Mouse (Mus musculus) T-helper 2 cell (primary cell): ENCODE measurements at regions not wholly inside any gene's neighbourhood (a gene's known extent, or its start where the extent isn't known, plus 50 kb on each side); places are given as distances from the start of the nearest gene placed in this dataset.

Experiments
- in situ Hi-C: fragments of 300-600 bp; cut with MboI, MseI; formaldehyde crosslinking; loops from one replicate; pipeline ENCODE4 v1.15.1; 2025; ENCODE audit warnings: high pct_unique_total_duplicates

DNA sequence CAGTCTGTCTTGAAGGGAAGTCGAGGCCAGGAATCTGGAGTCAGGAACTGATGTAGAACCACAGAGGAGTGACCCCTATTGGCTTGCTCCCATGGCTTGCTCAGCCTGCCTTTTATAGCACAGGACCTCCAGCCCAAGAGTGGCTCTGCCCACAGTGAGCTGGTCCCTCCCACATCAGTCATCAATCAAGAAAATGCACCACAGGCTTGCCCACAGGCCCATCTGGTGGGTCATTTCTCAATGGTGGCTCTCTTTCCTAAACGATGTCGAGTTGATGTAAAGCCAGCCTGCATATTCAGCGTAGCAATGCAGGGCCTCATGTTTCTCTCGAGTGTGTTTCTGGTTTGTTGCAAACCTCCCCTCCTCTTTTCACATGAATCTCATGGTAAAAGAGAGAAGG lies 168.3 kb upstream of the Ubr2 start:
- in situ Hi-C loops: no loop called here

DNA sequence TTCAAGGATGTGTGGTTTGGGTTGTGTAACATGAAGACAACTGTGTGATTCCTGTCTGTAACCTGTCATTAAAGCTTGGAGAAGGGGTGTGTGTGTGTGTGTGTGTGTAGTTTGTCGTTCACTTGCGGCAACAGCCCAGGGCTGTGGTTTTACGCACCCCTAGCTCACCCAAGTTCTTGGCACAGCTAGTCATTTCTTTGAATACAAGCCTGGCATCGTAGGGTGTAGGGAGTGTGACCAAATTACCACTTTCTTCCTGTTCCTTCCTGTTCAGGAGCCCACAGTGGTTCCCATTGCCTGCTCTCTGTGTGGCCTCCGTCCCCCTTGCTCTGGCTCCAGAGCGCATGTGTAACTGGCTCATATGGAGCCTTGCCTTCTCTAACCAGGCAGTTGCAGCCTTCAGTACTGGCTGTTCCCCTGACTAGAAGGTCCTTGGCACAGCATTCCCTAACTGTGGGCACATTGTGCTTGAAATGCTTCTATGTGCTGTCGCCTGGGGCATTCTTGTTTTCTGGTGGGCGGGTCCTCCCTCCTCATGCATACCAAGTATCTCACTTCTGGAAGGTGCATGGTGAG lies 167.4 kb upstream of the Ubr2 start:
- in situ Hi-C loops: no loop called here

DNA sequence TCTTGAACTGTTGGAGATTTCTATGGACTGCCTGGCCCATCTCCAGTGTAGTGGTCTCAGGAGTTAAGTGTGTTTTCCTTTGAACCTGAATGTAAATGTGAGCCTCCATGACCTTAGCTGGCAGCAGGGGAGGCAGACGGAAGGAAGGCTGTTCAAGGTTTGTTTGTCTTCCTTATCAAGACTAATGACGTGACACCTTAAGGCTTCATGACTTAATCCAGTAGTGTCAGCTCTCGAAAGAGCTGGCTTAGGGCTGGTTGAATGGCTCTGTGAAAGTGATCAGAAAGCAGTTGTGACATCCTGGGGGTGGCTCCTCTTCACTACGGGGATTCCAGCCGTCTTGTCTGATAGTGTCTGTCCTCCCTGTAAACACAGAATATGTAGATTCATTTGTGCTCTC lies 166.0 kb upstream of the Ubr2 start:
- in situ Hi-C loops: no loop called here

DNA sequence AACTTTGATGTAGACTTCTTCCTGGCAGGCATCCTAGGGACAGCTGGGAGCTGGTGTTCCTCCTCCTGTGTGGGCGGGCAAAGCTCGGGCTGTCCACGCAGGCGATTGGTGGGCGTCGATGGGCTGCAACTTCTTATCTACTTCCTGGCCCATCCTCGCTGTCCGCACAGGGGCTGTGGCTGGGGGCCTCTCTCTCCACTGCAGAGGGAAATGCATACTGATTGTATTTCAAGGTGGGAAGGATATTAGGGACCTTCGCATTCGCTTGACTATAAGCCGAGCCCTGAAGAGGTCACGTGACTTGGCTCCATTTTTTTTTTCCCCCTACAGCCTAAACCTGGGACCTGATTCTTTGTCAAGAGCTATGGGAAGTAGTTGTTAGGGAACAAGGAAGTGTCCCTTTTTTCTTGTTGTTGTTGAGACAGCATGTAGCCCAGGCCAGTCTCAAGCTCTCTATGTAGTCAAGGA lies 164.4 kb upstream of the Ubr2 start:
- in situ Hi-C loops: no loop called here

DNA sequence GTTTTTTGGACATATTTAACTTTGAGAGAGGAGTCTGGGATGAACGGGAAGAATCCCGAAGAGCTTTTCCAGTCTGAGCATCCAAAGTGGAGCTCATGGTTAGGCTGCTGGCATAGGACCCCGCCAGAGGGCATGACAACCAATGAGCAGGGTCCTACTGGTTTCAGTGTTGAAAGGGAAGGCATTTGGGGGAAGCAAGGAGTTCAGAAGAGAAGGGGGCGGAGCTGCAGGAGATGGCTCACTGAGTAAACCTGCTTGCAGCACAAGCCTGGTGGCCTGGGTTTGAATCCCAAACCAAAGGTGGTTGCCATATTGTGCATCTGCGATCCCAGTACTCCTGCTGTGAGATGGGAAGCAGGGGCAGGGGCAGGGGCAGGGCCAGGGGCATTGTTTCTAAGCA lies 161.4 kb upstream of the Ubr2 start:
- in situ Hi-C loops: no loop called here

DNA sequence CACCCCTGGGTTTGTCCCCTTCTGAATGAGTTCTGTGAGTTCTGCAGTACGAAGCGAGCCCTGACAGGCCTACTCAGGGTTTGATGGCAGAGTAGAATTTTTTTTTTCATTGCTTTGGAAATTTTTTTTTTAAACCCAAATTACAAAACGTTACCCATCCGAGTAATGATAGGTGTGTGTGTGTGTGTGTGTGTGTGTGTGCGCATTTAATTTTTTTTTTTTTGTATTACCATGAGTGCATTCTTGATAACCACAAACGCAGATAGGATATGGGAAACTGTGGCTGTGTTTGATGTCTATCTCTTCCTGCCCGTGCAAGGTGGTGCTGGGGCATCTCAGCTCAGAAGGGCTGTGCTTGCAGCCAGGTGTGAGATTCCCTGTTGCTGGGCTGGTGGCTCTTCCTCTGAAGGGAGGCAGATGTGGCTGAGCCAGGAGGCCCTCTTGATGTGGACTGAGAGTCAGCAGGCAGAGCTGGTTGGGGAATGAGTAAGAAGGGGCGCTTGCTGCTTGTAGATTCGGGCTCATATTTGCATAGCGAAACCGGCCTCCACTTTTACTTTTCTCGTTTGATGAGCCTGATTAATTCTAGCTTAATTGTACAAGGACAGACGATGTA lies 160.7 kb upstream of the Ubr2 start:
- in situ Hi-C loops: no loop called here

DNA sequence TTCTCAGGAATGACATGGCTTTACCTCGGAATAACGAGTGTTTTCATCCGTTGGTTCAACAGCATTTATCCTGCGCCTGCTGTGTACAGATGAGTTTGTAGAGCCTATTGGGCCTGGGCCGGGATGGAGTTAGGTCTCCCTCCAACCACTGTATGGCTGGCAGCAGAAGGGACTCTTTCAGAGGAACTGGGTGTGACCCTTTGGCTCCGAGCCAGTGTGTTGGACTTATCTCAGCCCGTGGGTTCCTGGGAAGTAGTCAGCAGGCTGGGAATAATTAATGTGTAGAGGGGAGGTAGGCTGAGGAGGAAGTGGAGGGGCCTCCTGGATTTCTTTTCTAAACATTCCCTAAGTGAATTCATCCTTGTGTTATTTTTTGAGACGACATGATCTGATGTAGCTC lies 157.7 kb upstream of the Ubr2 start:
- in situ Hi-C loops: loop anchor here (5.0 kb wide), 1 partner anchor 59 kb away; no protein-coding TSS in a partner anchor

DNA sequence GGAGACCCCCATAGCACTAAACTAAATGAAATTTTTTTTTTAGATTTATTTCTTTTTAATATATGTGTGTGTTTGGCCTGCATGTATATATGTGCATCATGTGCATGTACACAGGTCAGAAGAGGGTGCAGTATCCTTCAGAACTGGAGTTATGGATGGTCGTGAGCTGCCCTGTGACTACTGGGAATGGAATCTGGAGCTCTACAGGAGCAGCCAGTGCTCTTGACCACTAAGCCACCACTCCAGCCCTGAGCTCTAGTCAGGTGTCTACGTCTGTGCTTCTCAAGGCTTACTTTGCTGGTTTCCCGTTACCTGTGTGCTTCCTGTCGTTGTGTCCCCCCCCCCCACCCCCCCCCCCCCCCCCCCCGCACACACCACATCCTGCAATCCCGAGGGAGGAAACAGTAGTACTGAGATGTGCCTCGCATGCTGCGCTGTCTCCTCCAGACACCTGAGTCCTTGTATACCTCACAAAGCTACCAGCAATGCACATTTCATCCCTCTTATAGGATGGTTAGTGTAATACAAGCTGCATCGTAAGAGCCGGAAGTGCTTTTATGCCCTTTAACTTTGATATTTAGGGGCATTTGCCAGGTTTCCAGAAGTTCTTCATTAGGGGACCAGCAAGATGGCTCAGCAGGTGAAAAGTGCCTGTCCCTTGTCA lies 153.5 kb upstream of the Ubr2 start:
- in situ Hi-C loops: no loop called here

DNA sequence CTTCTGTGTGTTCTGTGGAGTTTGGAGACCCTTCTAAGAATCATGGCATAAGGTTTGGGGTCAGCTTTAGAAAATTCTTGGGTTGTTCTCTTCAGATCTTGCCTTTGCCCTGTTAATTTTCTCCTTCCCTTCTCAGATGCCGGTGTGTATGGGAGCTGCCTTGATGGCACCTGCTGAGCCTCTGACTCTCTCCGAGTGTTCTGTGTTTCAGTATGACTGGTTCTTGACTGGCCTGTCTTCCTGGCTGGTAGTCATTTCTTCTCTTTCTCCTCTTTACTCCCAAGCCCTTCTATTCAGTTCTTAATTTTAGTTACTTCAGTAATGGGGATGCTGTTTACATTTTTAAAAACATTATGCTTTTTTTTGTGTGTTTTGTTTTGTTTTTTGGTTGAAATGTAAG lies 152.1 kb upstream of the Ubr2 start:
- in situ Hi-C loops: no loop called here

DNA sequence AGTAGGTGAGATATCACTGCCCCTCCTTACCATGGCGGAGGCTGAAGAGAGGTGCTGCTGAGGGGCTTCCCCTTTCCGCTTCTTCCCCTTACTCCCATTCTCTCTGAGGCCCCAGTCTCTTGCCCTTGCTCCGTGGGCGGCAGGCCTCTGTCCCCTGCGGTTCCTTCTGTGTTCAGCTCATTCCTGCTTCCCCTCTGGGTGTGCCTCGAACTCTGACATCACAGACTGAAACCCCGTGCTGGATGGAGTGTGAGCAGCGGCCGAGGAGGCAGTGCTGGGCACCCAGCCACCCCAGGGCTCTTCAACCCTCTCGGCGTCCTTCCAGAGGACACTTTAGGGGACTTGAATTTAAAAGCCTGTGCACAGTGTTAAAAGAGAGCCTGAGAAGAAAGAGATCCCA lies 145.9 kb upstream of the Ubr2 start:
- in situ Hi-C loops: no loop called here

DNA sequence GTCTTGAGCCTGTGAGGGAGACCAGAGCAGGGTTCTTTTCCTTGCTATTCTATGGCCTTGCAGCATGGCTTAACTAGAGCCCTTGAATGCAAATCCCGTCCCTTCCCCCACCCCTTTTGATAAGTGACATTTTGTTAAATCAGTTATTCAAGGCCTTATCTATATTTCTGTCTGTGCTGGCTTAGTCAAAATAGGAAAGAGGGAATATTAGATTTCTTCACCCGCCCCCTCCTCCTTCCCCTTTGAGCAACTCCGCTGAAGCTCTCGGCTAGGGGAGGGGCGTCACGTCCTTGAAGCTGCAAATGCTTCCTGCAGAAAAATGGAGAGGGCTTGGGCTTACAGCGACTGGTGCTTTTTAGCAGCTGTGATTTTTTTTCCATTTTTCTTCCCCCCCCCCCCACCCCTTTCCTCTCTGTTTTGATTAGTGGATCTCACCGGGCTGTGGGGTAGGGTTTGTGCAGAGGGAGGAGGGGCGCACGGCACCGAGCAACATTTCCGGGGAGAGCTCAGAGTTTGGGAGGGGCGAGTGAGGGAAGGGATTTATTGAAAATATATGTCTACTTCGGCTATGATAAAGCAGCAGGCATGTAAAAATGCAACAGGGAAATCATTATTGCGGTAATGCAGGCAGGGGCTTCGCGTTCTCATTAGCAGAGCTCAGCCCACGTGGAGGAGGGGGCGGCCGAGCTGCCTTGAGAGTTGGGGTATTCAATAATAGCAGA lies 141.4 kb upstream of the Ubr2 start:
- in situ Hi-C loops: no loop called here

DNA sequence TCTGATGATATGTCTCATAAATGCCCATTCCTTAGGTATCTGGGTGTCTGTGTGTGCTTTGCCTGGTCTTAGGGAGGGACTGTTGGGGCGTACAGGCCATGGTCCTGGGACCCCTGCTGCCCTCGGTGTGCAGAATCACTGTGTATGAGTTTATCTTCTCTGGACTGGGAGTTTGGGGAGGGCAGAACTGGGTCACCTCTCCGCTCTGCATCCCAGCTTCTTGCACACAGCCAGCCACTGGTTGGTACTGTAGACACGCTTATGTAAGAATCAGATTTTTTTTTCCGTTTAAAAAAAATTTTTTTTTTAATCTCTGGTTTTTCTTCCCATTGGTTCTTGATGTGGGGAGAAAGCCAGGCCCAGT lies 140.8 kb upstream of the Ubr2 start:
- in situ Hi-C loops: no loop called here

DNA sequence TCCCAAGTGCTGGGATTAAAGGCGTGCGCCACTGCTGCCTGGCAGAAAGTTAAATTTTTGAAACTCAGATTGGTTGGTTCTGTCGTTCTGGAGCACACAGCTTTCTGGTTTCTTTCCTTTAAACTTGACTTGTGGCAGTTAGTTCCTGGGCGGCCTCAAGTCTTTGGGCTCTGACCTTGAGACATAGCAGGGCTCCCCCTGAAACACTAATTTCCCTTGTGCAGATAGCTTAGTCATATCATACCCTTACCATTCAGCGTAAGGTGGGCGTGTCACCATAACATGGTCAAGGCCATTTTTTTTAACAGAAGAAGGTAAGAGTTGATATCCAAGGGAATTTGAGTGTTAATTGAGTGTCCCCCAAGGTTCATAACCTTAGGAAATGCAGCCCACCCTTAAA lies 140.3 kb upstream of the Ubr2 start:
- in situ Hi-C loops: no loop called here

DNA sequence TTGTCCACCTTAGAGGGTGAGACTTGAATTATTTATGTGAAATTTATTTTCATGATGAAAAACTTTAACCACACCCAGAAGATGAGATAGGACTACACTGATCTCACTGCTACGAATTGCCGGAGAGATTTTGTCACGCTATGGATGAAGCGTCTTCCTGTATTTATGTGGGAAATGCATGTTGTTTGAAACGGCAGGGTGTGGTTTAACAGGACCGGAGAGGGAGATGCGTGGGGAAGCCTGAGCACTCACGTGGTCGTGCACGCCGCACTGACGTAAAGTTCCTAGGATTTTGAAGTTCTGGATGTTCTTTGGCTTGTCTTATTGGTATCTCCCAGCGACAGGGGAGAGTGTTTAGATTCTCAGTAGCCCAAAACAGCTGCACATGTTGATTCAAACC lies 139.3 kb upstream of the Ubr2 start:
- in situ Hi-C loops: no loop called here

DNA sequence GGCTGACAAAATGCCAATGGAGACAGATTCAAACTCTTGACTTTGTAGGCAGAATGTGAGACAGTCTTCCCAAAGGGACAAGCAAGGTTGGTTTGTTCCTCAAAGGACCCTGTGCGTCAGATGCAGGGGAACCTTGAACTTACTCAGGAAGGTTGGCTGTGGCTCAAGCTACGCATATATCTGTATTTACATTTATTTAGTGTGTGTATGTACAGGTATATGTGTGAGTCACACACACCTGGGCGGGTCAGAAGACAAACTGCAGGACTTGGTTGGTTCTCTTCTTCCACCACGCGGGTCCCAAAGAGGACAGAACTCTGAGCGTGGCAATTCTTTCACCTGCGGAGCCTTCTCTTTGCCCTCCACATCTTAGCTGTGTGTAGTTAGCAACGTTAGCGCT lies 138.8 kb upstream of the Ubr2 start:
- in situ Hi-C loops: no loop called here

DNA sequence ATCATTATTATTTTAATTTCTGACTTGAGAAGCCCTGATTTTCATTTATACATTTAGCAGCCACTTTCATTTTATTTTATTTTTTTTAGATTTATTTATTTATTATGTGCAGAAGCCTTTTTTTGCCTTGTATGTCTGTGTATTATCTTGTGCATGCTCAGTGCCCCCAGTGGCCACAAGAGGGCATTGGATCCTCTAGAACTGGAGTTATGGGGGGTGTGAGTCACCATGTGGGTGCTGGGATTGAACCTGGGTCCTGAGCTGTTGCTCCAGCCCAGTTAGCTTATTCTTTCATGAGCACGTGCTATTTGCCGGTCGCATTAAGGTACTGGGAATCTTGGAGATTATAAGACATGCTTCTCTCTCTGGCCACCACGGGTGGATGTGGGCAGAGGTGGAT lies 136.3 kb upstream of the Ubr2 start:
- in situ Hi-C loops: no loop called here

DNA sequence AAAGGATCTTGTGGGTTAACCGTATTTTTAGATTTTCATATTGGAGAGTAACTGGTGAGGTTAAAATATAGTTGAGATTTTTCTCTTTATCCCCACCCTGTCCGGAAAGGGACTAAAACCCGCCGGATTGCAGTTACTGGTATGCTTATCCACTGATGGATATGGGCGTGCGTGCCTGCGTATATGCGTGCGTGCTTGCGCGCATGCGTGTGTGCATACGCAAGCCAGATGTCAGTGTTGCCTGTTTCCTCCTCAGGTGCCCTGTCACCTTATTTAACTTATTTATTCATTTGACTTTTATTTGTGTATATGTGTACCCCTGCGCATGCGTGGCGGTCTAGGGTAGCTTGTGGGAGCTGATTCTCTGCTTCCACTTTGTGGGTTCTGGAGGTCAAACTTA lies 135.2 kb upstream of the Ubr2 start:
- in situ Hi-C loops: no loop called here

DNA sequence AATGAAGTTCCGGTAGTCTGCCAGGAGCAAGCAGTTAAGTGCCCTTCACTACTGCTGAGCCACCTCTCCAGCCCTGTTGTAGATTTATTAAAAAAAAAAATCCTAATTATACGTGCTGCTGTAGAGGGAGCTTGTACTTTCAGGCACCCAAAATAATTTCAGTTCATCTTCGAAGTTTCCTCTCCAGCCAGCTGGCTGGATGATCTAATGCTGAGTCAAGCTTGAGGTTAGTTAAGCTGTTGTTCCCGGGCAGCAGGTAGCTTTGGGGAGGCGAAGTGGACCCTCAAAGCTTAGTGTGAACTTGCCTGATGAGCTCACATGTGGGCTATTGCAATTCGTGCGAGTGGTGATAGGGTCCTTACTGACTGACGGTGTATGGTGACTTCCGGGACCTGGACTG lies 134.6 kb upstream of the Ubr2 start:
- in situ Hi-C loops: no loop called here

DNA sequence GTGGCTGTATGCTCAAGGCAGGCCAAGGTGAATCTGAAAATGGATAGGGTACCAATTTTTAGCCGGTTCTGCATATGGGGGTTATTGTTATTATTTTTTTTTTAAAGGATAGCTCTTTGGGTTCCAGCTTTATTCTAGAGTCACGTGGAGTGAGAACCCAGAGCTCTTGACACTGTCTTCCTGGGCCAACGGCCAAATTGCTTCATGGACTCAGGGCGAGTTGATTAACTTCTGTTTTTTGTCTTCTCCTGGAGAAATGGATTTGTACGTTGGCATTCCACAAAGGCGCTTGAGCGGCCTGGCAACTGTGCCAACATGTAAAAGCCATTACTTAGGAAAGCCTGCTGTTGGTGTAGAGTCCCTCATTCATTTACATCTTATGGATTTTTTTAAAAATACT lies 134.1 kb upstream of the Ubr2 start:
- in situ Hi-C loops: no loop called here

DNA sequence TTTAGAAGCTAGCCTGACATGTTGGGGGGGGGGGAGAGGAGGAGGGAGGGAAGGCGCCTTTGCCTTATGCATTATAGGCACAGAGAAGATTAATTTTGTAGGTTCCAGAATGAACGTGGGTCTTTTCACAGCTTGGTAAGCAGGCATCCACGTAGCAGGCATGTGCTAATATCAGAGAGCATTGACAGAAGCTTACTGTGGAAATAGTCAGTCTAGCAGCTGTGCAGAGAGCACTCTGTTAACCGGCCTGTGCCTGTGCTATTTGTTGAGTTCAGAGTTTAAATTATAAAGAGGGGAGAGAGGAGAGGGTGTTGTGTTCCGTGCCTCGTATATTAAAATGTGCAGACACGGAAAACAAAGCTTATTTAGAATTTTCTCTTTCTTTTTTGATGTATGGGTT lies 133.5 kb upstream of the Ubr2 start:
- in situ Hi-C loops: no loop called here

DNA sequence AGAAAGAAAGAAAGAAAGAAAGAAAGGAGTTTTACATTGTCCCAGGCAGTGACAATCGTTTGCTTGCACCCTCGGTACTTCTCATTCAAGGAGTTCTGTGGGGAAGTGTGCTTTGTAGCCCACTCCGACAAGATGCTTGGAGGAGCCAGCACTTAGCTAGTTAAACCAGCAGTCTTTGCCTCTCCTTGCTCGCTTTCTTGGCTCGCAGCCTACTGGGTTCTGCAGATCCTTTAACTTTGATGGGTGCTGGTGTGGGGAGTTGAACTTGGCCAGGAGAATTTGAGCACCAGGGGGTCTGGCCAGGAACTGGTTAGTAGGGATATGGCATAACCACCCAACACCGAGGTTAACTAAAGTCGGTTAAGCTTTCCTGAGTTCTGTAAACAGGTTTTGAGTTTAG lies 132.5 kb upstream of the Ubr2 start:
- in situ Hi-C loops: no loop called here

DNA sequence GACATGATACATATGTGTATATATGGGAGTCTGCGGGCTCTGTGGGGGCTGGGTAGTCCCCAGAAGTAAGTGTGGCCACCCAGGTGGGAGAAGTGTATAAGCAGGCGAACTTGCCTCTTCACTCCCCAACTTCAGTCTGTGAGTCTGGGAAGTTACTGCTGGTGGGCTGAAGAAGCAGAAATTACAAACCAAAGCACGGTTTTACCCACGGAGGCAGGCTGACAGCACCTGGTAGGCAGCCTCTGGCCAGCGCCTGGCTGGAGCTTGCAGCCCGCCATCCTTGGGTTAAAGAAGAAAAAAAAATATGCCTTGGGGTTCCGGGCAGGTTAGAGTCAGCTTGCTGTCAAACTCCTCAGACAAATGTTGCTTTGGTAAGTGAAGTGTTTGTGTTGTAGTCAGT lies 131.9 kb upstream of the Ubr2 start:
- in situ Hi-C loops: no loop called here

DNA sequence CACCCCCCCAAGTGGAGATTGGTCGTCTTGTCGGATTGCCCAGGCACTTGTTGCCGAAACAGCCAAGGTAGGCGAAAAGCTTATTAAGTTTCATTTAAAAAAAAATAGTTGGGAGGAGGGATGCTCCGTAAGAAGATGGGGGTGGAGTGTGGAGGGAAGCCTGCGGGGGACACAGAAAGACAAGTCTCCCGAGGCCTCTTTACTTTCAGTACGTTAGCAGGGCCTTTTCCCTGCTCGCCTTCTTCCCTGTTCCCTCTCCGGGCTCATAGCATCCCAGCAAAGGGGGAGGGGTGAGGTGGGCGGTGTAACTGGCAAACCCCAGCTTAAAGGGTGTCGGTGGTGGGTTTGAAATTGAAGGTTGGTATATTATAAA lies 131.5 kb upstream of the Ubr2 start:
- in situ Hi-C loops: no loop called here
